Mouse (Mus musculus) MEL (cell line): ENCODE results near the gene Tecpr1.

Source experiments
- CHD2 ChIP-seq: IDR thresholded peaks from 2 replicates; pipeline ENCODE4 v1.6.1; 2011; ENCODE audit warnings: low read length, improper control_type of control experiment
- CTCF ChIP-seq, 3 experiments: IDR thresholded peaks in 2 of 3; conservative IDR thresholded peaks in 1 of 3; 2 replicates each; pipeline ENCODE4 v1.5.1; 2011 to 2012; ENCODE audit warnings: low read length in 3 of 3, low read depth in 2 of 3, mild to moderate bottlenecking in 2 of 3, improper control_type of control experiment in 1 of 3, inconsistent platforms in 1 of 3, mixed read lengths in 1 of 3, moderate library complexity in 1 of 3; ENCODE audit not compliant: control insufficient read depth in 1 of 3, insufficient read depth in 1 of 3, poor library complexity in 1 of 3, severe bottlenecking in 1 of 3
- POLR2A ChIP-seq, 2 experiments: IDR thresholded peaks; 2 replicates each; pipeline ENCODE4 v1.6.1; 2011 to 2012; ENCODE audit warnings: low read length in 2 of 2, mild to moderate bottlenecking in 2 of 2, control low read depth in 1 of 2, improper control_type of control experiment in 1 of 2, low read depth in 1 of 2, moderate library complexity in 1 of 2; ENCODE audit not compliant: control insufficient read depth in 1 of 2, insufficient read depth in 1 of 2, poor library complexity in 1 of 2
- POLR2AphosphoS5 ChIP-seq: IDR thresholded peaks from 2 replicates; pipeline ENCODE4 v1.6.1; 2012; ENCODE audit warnings: low read depth, borderline replicate concordance, mild to moderate bottlenecking, inconsistent platforms, low read length, moderate library complexity, mixed read lengths
- RCOR1 ChIP-seq: IDR thresholded peaks from 2 replicates; pipeline ENCODE4 v1.6.1; 2012; ENCODE audit warnings: low read depth, mild to moderate bottlenecking, inconsistent platforms, low read length, improper control_type of control experiment

DNA sequence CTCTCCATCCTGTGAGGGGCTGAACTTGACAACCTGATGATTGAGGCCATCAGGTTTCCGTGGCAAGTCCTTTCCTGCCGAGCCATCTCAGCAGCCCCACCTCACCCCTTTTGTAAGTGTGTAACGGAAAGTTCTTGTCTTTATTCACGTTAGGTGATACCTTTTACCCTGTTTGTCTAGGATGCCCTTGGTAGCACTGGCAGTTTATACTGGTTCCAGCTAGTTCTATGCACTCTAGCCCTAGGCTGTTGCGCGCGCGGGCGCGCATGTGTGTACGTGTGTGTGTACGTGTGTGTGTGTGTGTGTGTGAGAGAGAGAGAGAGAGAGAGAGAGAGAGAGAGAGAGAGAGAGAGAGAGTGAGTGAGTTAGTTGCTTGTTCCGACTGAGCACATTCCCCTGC, 40.1 kb upstream of the Tecpr1 start:
- no peak for TF ChIP-seq POLR2A (IDR thresholded peaks at IDR 0.05; ENCODE audit: control insufficient read depth in 1 of 2, insufficient read depth in 1 of 2, low read depth in 1 of 2, low read length in 2 of 2, poor library complexity in 1 of 2)
- no peak for TF ChIP-seq POLR2AphosphoS5
- no peak for TF ChIP-seq CHD2
- TF ChIP-seq RCOR1 = no peak
- TF ChIP-seq CTCF (IDR thresholded peaks at IDR 0.05 in 2 of 3, conservative IDR thresholded peaks at IDR 0.05 in 1 of 3; ENCODE audit: control insufficient read depth in 1 of 3, insufficient read depth in 1 of 3, low read depth in 2 of 3, low read length in 3 of 3, poor library complexity in 1 of 3, severe bottlenecking in 1 of 3) = no peak
